Mouse (Mus musculus): ENCODE data around the gene Prune2. TPM values are rescaled to one million over a fixed set of nuclear protein-coding genes. Genes with fewer than 3 reads are reported as not detected.

The Prune2 gene
- polyA plus RNA-seq, 1 experiment: 14.8 TPM

DNA sequence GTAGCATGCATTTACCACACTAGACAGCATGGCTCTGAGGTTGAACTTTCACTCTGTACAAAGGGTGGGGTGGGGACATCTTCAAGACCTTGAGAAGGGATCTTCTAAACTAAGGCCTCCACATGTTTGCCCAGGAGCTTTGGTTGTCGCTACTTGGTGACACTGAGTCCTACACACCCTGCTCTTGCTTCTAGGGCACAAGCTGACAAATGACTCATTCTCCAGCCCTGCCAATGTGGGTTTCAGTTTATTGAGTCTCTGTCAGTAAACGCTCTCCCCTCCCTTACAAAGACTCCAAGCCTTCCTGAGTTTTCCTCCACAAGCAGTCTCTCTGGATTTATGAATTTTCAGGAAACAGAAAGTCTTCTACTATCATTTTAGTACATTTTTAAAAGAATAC is 307.3 kb downstream of the Prune2 start:
- no peak for DNase-seq (ENCODE audit: low spot score)

DNA sequence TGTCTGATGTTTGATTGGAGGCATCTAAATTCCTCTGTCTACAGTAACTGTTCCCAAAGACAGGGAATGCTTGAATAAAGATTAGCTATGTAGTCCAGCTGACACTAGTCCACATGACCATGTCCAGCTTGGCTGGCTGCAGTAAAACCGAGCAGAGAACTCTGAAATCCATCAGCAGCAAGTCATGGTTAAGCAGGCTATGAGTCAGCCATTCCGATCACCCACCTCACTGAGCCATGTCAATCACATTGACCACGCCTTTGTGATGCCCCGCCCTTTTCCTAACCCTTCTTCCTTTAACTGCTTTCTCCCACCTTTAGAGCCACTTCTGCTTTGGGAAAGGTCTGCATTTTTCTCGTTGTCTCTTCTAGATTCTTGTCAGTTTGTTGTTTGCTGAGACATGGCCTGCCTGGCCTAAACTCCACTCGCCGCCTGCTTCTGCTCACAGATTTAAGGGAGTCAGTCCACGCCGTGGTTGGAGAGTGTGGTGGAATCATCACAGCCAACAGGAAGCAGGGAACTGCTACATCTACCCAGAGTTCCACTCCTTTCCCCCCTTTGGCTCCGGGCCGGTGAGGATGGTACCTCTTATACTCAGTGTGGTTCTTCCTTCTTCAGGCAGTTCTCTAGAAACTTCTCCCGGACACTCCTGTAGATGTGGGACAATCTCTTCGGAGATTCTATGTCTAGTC is 307.9 kb downstream of the Prune2 start:
- DNase-seq (ENCODE audit: low spot score): no peak

DNA sequence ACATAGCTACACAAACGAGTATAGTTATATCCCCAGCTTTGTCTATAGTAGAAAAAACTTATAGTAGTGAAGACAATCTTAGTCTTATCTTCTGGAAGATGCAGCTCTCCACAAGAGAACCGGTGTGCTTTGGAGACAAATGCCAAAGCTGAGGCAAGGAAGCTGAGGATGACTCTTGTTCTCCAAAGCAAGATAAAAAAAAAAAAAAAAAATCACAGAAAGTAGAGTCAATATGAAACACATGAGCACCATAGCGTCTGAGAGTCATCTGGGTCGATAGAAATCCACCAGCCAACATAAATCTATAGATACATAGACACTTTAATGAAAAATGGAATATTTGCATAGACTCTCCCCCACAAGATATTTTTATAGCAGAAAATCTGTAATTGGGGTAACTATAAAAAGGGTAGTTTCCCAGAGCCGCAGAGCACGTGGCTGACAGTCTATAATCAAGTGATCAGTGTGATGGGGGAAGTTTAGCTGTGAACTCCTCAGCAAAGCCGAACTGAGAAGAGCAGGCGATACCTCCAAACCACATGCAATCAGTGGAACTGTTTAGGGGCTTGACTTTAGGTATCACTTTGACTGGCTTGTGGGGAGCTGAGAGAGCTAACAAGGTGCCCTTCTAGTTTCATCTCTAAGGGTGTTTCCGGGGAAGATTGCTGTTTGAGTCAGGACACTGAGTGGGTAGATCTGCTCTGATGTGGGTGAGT is 308.7 kb downstream of the Prune2 start:
- no peak for DNase-seq (ENCODE audit: low spot score)

DNA sequence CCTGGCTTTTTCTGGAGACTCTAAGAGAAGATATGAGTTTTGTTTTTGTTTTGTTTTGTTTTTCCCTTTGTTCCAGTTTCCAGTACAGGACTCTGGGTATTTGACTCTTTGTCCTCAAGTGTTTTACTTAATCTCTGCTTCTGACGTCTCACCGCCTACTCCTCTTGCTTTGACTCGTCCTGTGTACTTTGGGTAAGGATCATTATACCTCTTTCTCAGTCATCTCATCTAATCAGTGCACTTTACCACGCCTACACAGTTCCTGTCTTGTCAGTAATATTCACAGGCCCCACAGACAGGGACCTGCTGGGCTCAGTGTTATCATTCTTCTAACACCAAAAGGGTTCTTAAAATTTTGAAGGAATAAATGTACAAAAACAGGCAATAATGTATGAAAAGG is 312.8 kb downstream of the Prune2 start:
- no peak for DNase-seq (ENCODE audit: low spot score)

DNA sequence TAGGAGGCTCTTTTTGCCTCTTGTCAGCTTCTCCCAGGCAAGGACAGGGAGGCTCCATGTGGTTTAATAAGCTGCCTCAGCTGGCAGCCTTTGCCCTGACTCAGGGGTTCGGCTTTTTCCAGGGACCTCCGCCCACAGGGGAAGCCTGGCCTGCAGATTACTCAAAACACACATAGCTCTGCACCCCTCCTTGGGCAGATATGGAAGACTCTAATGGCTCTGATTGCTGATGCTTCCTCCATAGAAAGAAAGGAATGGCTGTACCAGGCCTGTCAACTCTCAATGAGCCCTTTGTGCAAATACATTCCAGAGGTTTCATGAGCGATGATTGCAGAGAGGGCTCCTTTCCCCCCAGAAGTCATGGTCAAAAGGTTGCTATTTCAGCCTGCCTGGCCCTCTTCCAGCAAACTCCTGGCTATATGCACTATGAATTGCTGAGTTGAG is 315.3 kb downstream of the Prune2 start:
- no peak for DNase-seq (ENCODE audit: low spot score)

DNA sequence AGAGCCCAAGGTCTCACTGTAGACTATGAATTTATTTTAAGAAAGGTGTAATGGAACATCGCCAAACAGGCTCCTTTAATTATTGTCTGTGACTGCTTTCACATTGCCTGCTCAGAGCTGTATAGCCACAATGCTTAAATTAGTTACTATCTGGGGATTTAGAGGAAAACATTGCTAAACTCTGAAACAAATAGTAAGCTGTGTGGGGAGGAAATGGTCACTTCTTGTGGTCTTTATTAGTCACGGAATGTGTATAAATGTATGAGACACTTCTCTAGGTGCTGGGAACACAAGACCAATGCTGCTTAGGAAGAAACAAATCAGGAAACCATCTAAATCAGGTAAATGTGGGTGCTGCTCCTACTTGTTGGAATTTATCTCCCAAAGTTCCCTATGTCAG is 317.1 kb downstream of the Prune2 start:
- DNase-seq (ENCODE audit: low spot score): no peak

Other genes with a start within 250 kb of the Prune2 start
- gene Vps13a, start 175.2 kb upstream of the Prune2 start, polyA plus RNA-seq (2012; rRNA removed): 25.8 and 27.5 TPM in 2 replicates
- gene Foxb2, start 82.3 kb upstream of the Prune2 start, polyA plus RNA-seq (2012; rRNA removed): not detected in 2 replicates

All from urinary bladder, adult 2 months (tissue).